Mouse (Mus musculus) liver, postnatal 0 days (tissue): ENCODE measurements at regions not wholly inside any gene's neighbourhood (a gene's known extent, or its start where the extent isn't known, plus 50 kb on each side); places are given as distances from the start of the nearest gene placed in this dataset.

Source experiments
- CTCF ChIP-seq: sonication (generic); IDR thresholded peaks from 2 replicates; pipeline ENCODE4 v1.5.1; 2016; ENCODE audit warnings: antibody characterized with exemption, low read depth
- EP300 ChIP-seq: IDR thresholded peaks from 2 replicates; pipeline ENCODE4 v1.6.1; 2016; ENCODE audit warnings: antibody characterized with exemption, low read depth, mild to moderate bottlenecking

GRCm38 (mm10) chr13:106281181-106281580 is 655.6 kb downstream of the Ipo11 start:
- TF ChIP-seq EP300 (no peak), CTCF (no peak)
